Mouse (Mus musculus) monocyte, adult 5-6 weeks (primary cell): ENCODE data around the gene Rnf151. TPM values are rescaled to one million over a fixed set of nuclear protein-coding genes. Genes with fewer than 3 reads are reported as not detected.
"Not testable (repeated sequence)": the region's sequence is repeated elsewhere in the genome, so short reads cannot be mapped to it uniquely, and the experiment has no call there.

Experiments used
- ATAC-seq: fragments of 153-309, 156-312 bp; replicated peaks from 2 replicates; pipeline ENCODE4 v1.8.0; 2017; ENCODE audit warnings: mild to moderate bottlenecking; ENCODE audit not compliant: low TSS enrichment, insufficient number of reproducible peaks, severe bottlenecking, poor library complexity, low FRiP score
- total RNA-seq: library from RNA; stranded (forward); fragments of 200-1000, 200-491, 200-594 nt; gene quantifications from 3 replicates; pipeline ENCODE4 v1.2.3, GENCODE M21; 2017

Rnf151 gene
- total RNA-seq, 1 experiment from 2014 or later: not detected

- peak; percentile 69; the same call in 1 of the 2 replicates for ATAC-seq
Measured at GRCm38 (mm10) chr17:24676187-24676586, 41.7 kb downstream of the Rnf151 start.

- ATAC-seq: no peak
Measured at GRCm38 (mm10) chr17:24674277-24674676, 43.6 kb downstream of the Rnf151 start.

GRCm38 (mm10) chr17:24672141-24672540, 45.7 kb downstream of the Rnf151 start:
- ATAC-seq: no peak

GRCm38 (mm10) chr17:24671346-24671745, 46.5 kb downstream of the Rnf151 start:
- ATAC-seq: no peak

GRCm38 (mm10) chr17:24670246-24670844, 47.5 kb downstream of the Rnf151 start:
- ATAC-seq: no peak

- ATAC-seq: peak; percentile 86
Measured at GRCm38 (mm10) chr17:24669545-24670245, 48.2 kb downstream of the Rnf151 start, which contains the start of gene Zfp598. TSS of gene Zfp598 (plus strand) at chr17:24669687.

GRCm38 (mm10) chr17:24669214-24669544, 48.7 kb downstream of the Rnf151 start:
- not testable (repeated sequence) for ATAC-seq

GRCm38 (mm10) chr17:24667416-24667815, 50.4 kb downstream of the Rnf151 start:
- peak; percentile 42 for ATAC-seq

GRCm38 (mm10) chr17:24667011-24667410, 50.9 kb downstream of the Rnf151 start:
- not testable (repeated sequence) for ATAC-seq

Other genes starting within 250 kb of the Rnf151 start
- gene E4f1, start 247.8 kb downstream of the Rnf151 start, total RNA-seq: 26.9 to 32.5 TPM (median 29.5 TPM) in 3 replicates
- 8.4 to 10.1 TPM (median 9.1 TPM) in 3 replicates for gene Pgp, start 247.7 kb downstream of the Rnf151 start, total RNA-seq
- 1.3 TPM in 1 of 3 replicates, not detected in the others for gene Bricd5, start 244.2 kb downstream of the Rnf151 start, total RNA-seq
- gene Mlst8, start 239.0 kb downstream of the Rnf151 start, total RNA-seq: 8.4 to 19.3 TPM (median 11.2 TPM) in 3 replicates
- not detected in 3 replicates for gene Caskin1, start 229.5 kb downstream of the Rnf151 start, total RNA-seq
- 83.2 to 132 TPM (median 118 TPM) in 3 replicates for gene Traf7, start 190.1 kb downstream of the Rnf151 start, total RNA-seq
- gene Rab26, start 183.9 kb downstream of the Rnf151 start, total RNA-seq: 0.39 TPM in 1 of 3 replicates, not detected in the others
- 9.1 to 15.7 TPM (median 11.9 TPM) in 3 replicates for gene Pkd1, start 168.2 kb downstream of the Rnf151 start, total RNA-seq
- gene Tsc2, start 85.4 kb downstream of the Rnf151 start, total RNA-seq: 20.2 to 53.0 TPM (median 29.4 TPM) in 3 replicates
- gene Nthl1, start 85.4 kb downstream of the Rnf151 start, total RNA-seq: 2.5 to 2.6 TPM in 2 of 3 replicates, not detected in the other
- 0.48 to 0.78 TPM in 2 of 3 replicates, not detected in the other for gene Slc9a3r2, start 67.7 kb downstream of the Rnf151 start, total RNA-seq
- not detected in 3 replicates for gene Npw, start 59.6 kb downstream of the Rnf151 start, total RNA-seq
- 14.6 to 21.7 TPM (median 15.7 TPM) in 3 replicates for gene Zfp598, start 48.4 kb downstream of the Rnf151 start, total RNA-seq
- gene Syngr3, start 28.1 kb downstream of the Rnf151 start, total RNA-seq: not detected in 3 replicates
- gene Gfer, start 21.9 kb downstream of the Rnf151 start, total RNA-seq: 12.4 to 19.8 TPM (median 15.4 TPM) in 3 replicates
- 0.48 to 3.0 TPM (median 2.1 TPM) in 3 replicates for gene Noxo1, start 21.8 kb downstream of the Rnf151 start, total RNA-seq
- 9.7 to 19.8 TPM (median 18.6 TPM) in 3 replicates for gene Tbl3, start 10.4 kb downstream of the Rnf151 start, total RNA-seq
- 428 to 669 TPM (median 533 TPM) in 3 replicates for gene Rps2, start 53 bp upstream of the Rnf151 start, total RNA-seq
- 144 to 243 TPM (median 228 TPM) in 3 replicates for gene Ndufb10, start 6.4 kb upstream of the Rnf151 start, total RNA-seq
- 4.7 to 14.6 TPM (median 10.2 TPM) in 3 replicates for gene Rpl3l, start 9.8 kb upstream of the Rnf151 start, total RNA-seq
- 248 to 361 TPM (median 344 TPM) in 3 replicates for gene Msrb1, start 18.6 kb upstream of the Rnf151 start, total RNA-seq
- not detected in 3 replicates for gene Hs3st6, start 34.9 kb upstream of the Rnf151 start, total RNA-seq
- gene Meiob, start 86.2 kb upstream of the Rnf151 start, total RNA-seq: not detected in 3 replicates
- 23.2 to 48.3 TPM (median 34.5 TPM) in 3 replicates for gene Hagh, start 122.1 kb upstream of the Rnf151 start, total RNA-seq
- gene Fahd1, start 132.3 kb upstream of the Rnf151 start, total RNA-seq: 3.2 to 6.6 TPM (median 4.8 TPM) in 3 replicates
- 0.29 TPM in 1 of 3 replicates, not detected in the others for gene Igfals, start 147.9 kb upstream of the Rnf151 start, total RNA-seq
- gene Nubp2, start 168.3 kb upstream of the Rnf151 start, total RNA-seq: 34.3 to 41.0 TPM (median 40.1 TPM) in 3 replicates
- gene Spsb3, start 168.6 kb upstream of the Rnf151 start, total RNA-seq: 16.6 to 25.9 TPM (median 20.5 TPM) in 3 replicates
- gene Eme2, start 177.0 kb upstream of the Rnf151 start, total RNA-seq: 12.0 to 20.2 TPM (median 12.9 TPM) in 3 replicates
- 13.4 to 24.4 TPM (median 19.0 TPM) in 3 replicates for gene Mrps34, start 177.1 kb upstream of the Rnf151 start, total RNA-seq
- 28.0 to 48.6 TPM (median 30.1 TPM) in 3 replicates for gene Nme3, start 178.4 kb upstream of the Rnf151 start, total RNA-seq
- 46.0 to 84.3 TPM (median 50.2 TPM) in 3 replicates for gene Mapk8ip3, start 218.9 kb upstream of the Rnf151 start, total RNA-seq
- 13.4 to 14.4 TPM (median 14.2 TPM) in 3 replicates for gene Jpt2, start 242.6 kb upstream of the Rnf151 start, total RNA-seq